Mouse (Mus musculus) myocyte (in vitro differentiated cells): ENCODE results near the gene Slc35d1. TPM values are rescaled to one million over a fixed set of nuclear protein-coding genes. Genes with fewer than 3 reads are reported as not detected.
A peak's percentile ranks its signal among the peaks of the same experiment; 100 is the strongest.

Source experiments
- H3K27me3 ChIP-seq: one replicate; pipeline ENCODE4 v1.6.1; 2011; ENCODE audit not compliant: control insufficient read depth, insufficient read depth, insufficient read length
- H3K36me3 ChIP-seq: one replicate; pipeline ENCODE4 v1.6.1; 2011; ENCODE audit not compliant: control insufficient read depth, insufficient read depth
- H3K4me2 ChIP-seq: one replicate; pipeline ENCODE4 v1.6.1; 2011; ENCODE audit warnings: low read depth, control low read depth
- H3K4me3 ChIP-seq: one replicate; pipeline ENCODE4 v1.5.1; 2011; ENCODE audit warnings: mild to moderate bottlenecking, control low read depth, moderate library complexity
- H3K79me2 ChIP-seq: one replicate; pipeline ENCODE4 v1.6.1; 2011; ENCODE audit not compliant: control insufficient read depth, insufficient read depth
- H3ac ChIP-seq: one replicate; pipeline ENCODE4 v1.6.1; 2011; ENCODE audit not compliant: control insufficient read depth, insufficient read length
- CEBPB ChIP-seq: IDR thresholded peaks from 2 replicates; pipeline ENCODE4 v1.6.1; 2011; ENCODE audit warnings: mild to moderate bottlenecking, moderate library complexity; ENCODE audit not compliant: poor library complexity, insufficient read depth, severe bottlenecking
- E2F4 ChIP-seq: IDR thresholded peaks from one replicate; pipeline ENCODE4 v1.6.1; 2011; ENCODE audit warnings: mild to moderate bottlenecking, control low read depth, moderate library complexity; ENCODE audit not compliant: insufficient read depth
- MAX ChIP-seq: IDR thresholded peaks from one replicate; pipeline ENCODE4 v1.6.1; 2011; ENCODE audit warnings: low read depth, mild to moderate bottlenecking, control low read depth
- MYOD1 ChIP-seq, 3 experiments: IDR thresholded peaks; one replicate each; pipeline ENCODE4 v1.6.1; 2011; ENCODE audit warnings: control low read depth in 2 of 3, low read depth in 2 of 3, mild to moderate bottlenecking in 2 of 3, moderate library complexity in 1 of 3; ENCODE audit not compliant: insufficient read length in 2 of 3, control insufficient read depth in 1 of 3
- MYOG ChIP-seq, 3 experiments: IDR thresholded peaks; one replicate each; pipeline ENCODE4 v1.6.1; 2011; ENCODE audit warnings: control low read depth in 2 of 3, low read depth in 2 of 3, mild to moderate bottlenecking in 2 of 3; ENCODE audit not compliant: insufficient read length in 2 of 3, control insufficient read depth in 1 of 3, insufficient read depth in 1 of 3
- POLR2A ChIP-seq: IDR thresholded peaks from one replicate; pipeline ENCODE4 v1.6.1; 2011; ENCODE audit warnings: low read depth, mild to moderate bottlenecking, control low read depth, moderate library complexity; ENCODE audit not compliant: insufficient read length
- POLR2AphosphoS2 ChIP-seq: IDR thresholded peaks from one replicate; pipeline ENCODE4 v1.6.1; 2011; ENCODE audit warnings: low read depth, control low read depth; ENCODE audit not compliant: insufficient read length
- REST ChIP-seq: IDR thresholded peaks from one replicate; pipeline ENCODE4 v1.6.1; 2011; ENCODE audit warnings: mild to moderate bottlenecking, control low read depth, moderate library complexity; ENCODE audit not compliant: insufficient read depth, insufficient read length
- SRF ChIP-seq: IDR thresholded peaks from one replicate; pipeline ENCODE4 v1.6.1; 2011; ENCODE audit warnings: low read depth; ENCODE audit not compliant: control insufficient read depth, insufficient read length
- TCF12 ChIP-seq: IDR thresholded peaks from one replicate; pipeline ENCODE4 v1.6.1; 2011; ENCODE audit warnings: mild to moderate bottlenecking, control low read depth; ENCODE audit not compliant: poor library complexity, insufficient read depth, severe bottlenecking
- TCF3 ChIP-seq: IDR thresholded peaks from one replicate; pipeline ENCODE4 v1.6.1; 2011; ENCODE audit warnings: low read depth, control low read depth; ENCODE audit not compliant: insufficient read length
- USF1 ChIP-seq: IDR thresholded peaks from one replicate; pipeline ENCODE4 v1.6.1; 2011; ENCODE audit warnings: low read depth, mild to moderate bottlenecking, control low read depth, moderate library complexity
- polyA plus RNA-seq: library from polyadenylated mRNA; unstranded; fragments of >200 nt; fragmentation: generic; extraction: Trizol; gene quantifications from one replicate; pipeline ENCODE4 v1.2.1, GENCODE M21; 2012; ENCODE audit warnings: missing spikeins

The Slc35d1 gene
- polyA plus RNA-seq, 1 experiment = 4.2 TPM

DNA sequence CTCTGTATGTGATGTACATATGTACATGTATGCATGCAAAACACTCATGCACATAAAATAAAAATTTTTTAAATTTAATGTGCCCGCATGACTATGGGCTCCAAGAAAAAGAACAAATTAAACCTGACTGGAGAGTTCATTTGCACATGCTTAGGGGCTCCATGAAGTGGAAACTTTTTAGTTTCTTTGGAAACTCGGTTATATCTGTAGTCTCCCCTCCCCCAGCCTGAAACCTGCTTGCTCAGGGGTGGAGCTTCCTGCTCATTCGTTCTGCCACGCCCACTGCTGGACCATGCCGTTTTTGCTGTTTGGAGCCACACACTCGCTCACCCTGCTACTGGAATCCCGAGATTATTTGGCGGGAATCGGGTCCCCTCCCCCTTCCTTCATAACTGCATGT, 7.9 kb upstream of the Slc35d1 start:
- no peak for TF ChIP-seq MYOG (IDR thresholded peaks at IDR 0.05; ENCODE audit: control insufficient read depth in 1 of 3, insufficient read depth in 1 of 3, insufficient read length in 2 of 3, low read depth in 2 of 3)
- TF ChIP-seq TCF12 = no peak
- TF ChIP-seq MYOD1 (IDR thresholded peaks at IDR 0.05; ENCODE audit: control insufficient read depth in 1 of 3, insufficient read length in 2 of 3, low read depth in 2 of 3) = no peak
- Histone ChIP-seq H3K4me3 (no peak overlapping the region), H3K36me3 (no peaks in the 10 kb centered on the region), H3ac (no peak overlapping the region), H3K4me2 (no peak overlapping the region), H3K79me2 (no peaks in the 10 kb centered on the region), H3K27me3 (no peaks in the 10 kb centered on the region)

DNA sequence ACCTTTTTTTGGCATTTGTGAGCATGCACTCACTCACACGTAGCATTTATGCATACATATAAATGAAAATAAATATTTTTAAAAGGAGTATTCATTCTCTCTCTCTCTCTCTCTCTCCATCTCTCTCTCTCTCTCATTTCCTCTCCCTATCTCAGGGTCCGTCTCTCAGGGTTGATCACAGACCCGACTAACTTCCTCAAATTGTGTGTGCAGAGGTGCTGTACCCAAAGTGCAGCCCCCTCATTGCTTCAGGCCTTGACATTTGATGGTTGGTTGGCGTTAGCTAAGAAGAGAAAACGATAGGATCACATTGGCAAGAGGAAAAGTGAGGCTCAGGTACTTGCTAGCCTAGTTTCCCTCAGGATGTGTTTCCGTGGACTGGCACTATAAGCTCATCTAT, 6.8 kb upstream of the Slc35d1 start:
- no peaks in the 10 kb centered on the region for H3K27me3 ChIP-seq
- H3ac ChIP-seq = no peak overlapping the region
- no peak overlapping the region for H3K4me3 ChIP-seq
- no peaks in the 10 kb centered on the region for H3K36me3 ChIP-seq
- no peak overlapping the region for H3K4me2 ChIP-seq
- H3K79me2 ChIP-seq = no peaks in the 10 kb centered on the region
- no peak for TF ChIP-seq REST
- no peak for TF ChIP-seq TCF12
- no peak for TF ChIP-seq MYOG (IDR thresholded peaks at IDR 0.05; ENCODE audit: control insufficient read depth in 1 of 3, insufficient read depth in 1 of 3, insufficient read length in 2 of 3, low read depth in 2 of 3)
- no peak for TF ChIP-seq SRF
- TF ChIP-seq MAX = no peak
- TF ChIP-seq MYOD1 (IDR thresholded peaks at IDR 0.05; ENCODE audit: control insufficient read depth in 1 of 3, insufficient read length in 2 of 3, low read depth in 2 of 3) = no peak
- TF ChIP-seq CEBPB = no peak
- no peak for TF ChIP-seq USF1
- TF ChIP-seq POLR2A = no peak
- no peak for TF ChIP-seq TCF3
- no peak for TF ChIP-seq POLR2AphosphoS2
- TF ChIP-seq E2F4 = no peak

DNA sequence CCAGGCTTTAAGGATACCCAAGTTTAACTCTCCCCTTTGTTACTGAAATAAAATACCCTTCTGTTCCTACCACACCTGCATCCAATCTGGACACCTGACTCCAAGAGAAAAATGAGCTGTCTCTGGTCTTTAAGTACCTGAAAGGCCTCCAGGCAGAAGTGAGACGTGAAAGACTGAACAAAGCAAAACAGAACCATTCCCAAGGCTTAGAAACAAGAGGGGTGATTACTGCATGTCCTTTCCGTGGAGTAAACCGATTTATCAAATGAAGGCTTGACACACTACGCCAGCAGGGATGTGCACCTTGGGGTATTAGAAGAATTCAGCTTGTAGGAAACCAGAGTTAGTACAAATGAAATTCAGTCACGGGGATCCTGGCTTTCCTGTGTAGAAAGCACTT, 4.0 kb upstream of the Slc35d1 start:
- no peak overlapping the region for H3K4me3 ChIP-seq
- no peak for TF ChIP-seq POLR2AphosphoS2
- no peak for TF ChIP-seq REST
- no peak for TF ChIP-seq TCF3
- TF ChIP-seq E2F4 = no peak
- TF ChIP-seq USF1 = no peak
- no peak for TF ChIP-seq POLR2A
- no peak for TF ChIP-seq MYOG (IDR thresholded peaks at IDR 0.05; ENCODE audit: control insufficient read depth in 1 of 3, insufficient read depth in 1 of 3, insufficient read length in 2 of 3, low read depth in 2 of 3)
- TF ChIP-seq MAX = no peak
- no peak for TF ChIP-seq MYOD1 (IDR thresholded peaks at IDR 0.05; ENCODE audit: control insufficient read depth in 1 of 3, insufficient read length in 2 of 3, low read depth in 2 of 3)
- TF ChIP-seq CEBPB = no peak
- TF ChIP-seq SRF = no peak
- TF ChIP-seq TCF12 = no peak
- peaks cover 4% of the 10 kb centered on the region for H3K79me2 ChIP-seq
- H3K4me2 ChIP-seq = no peak overlapping the region
- H3K36me3 ChIP-seq = no peaks in the 10 kb centered on the region
- H3ac ChIP-seq = no peak overlapping the region
- H3K27me3 ChIP-seq = no peaks in the 10 kb centered on the region

DNA sequence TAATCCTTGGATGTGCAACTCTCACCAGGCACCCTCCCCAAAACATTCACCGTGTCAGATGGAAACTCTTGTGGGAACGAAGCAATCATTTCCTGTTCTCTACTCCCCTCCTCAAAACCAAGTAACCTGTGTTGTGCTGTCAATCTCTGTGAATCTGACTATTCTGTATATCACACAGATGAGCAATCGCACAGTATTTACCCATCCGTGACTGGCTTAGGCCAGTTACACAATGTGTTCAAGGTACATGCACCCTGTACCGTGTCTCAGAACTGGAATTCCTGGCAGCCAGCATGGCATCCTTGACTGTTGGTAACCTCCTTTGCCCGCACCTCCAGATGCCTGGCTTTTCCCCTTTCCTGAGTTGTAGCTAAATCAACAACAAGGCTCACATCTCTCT, 1.1 kb upstream of the Slc35d1 start:
- no peak overlapping the region for H3K4me2 ChIP-seq
- TF ChIP-seq CEBPB = no peak
- no peak for TF ChIP-seq USF1

DNA sequence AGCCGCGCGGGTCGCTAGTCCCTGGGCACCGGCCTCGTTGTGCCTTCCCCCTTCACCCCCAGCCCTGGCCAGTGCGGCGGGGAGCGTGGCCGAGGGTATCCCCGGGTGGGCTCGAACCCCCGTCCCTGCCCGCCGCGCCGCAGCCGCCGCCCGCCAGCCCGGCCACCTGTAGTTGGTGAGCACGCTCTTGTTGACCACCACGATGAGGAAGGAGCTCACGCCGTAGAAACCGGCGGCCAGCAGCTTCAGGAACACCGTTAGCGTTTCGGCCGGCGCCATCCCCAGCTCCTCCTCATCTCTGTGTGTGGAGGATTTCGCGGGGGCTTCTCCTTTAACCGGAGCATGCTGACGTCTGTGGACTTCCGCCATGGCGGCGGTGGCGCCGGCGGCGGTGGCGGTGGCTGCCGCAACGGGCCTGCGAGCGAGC, 453 bp downstream of the Slc35d1 start:
- H3K4me3 ChIP-seq = peak overlapping the region; percentile 62
- H3K79me2 ChIP-seq = peaks cover 14% of the 10 kb centered on the region
- TF ChIP-seq POLR2AphosphoS2 = peak; percentile 41
- no peak for TF ChIP-seq USF1
- TF ChIP-seq SRF = no peak
- TF ChIP-seq MYOG (IDR thresholded peaks at IDR 0.05; ENCODE audit: control insufficient read depth in 1 of 3, insufficient read depth in 1 of 3, insufficient read length in 2 of 3, low read depth in 2 of 3) = peak in 1 of 3 experiments; percentile 25
- peak; percentile 69 for TF ChIP-seq POLR2A
- no peak for TF ChIP-seq MAX
- TF ChIP-seq REST = no peak
- no peak for TF ChIP-seq TCF12
- H3K36me3 ChIP-seq = no peaks in the 10 kb centered on the region
- no peaks in the 10 kb centered on the region for H3K27me3 ChIP-seq
- H3K4me2 ChIP-seq = no peak overlapping the region
- peak overlapping the region; percentile 62 for H3ac ChIP-seq

More for the DNA sequence above, 1.1 kb upstream of the Slc35d1 start:
- Histone ChIP-seq H3K36me3 (no peaks in the 10 kb centered on the region), H3K79me2 (peaks cover 14% of the 10 kb centered on the region), H3ac (no peak overlapping the region), H3K4me3 (peak overlapping the region; percentile 62), H3K27me3 (no peaks in the 10 kb centered on the region)
